Mouse (Mus musculus): Measurements from ENCODE around the gene Hdac7. TPM values are rescaled to one million over a fixed set of nuclear protein-coding genes. Genes with fewer than 3 reads are reported as not detected.

The Hdac7 gene
- total RNA-seq, 1 experiment from 2014 or later, result 30.7 TPM

DNA sequence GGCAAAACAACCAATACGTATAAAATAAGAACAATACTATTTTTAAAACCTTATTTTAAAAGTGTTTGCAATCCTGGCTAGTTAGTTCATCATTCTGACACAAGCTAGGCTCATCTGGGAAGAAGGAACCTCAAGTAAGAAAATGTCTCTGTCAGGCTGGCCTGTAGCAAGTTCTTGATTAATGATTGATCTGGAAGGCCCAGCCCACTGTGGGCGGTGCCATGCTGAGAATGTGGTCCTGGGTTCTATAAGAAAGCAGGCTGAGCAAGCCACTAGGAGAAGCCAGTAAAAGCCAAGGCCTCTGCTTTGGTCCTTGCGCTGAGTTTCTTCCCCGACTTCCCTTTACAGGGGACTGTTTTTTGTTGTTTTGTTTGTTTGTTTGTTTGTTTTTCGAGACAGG, 91.8 kb downstream of the Hdac7 start:
- no peak for ATAC-seq (replicated peaks; ENCODE audit: low read depth, poor library complexity, severe bottlenecking)

DNA sequence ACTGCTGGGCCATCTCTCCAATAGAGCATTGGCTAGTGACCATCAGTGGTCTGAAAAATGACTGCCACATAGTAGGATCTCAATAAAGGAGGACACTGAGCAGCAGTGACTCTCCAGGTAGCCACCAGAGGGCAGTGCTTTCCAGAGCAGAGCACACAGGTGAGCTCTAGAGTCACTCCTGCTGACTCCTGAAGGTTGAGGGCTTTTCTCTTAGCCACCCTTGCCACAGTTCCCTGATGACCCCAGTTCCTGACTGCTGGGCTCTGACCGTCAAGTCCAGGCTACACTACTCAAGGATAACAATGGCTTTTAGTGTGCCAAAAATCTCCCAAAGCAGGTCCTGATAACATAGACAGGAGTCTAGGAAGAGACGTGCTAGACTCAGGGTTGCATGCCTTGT, 92.6 kb downstream of the Hdac7 start:
- no peak for ATAC-seq (replicated peaks; ENCODE audit: low read depth, poor library complexity, severe bottlenecking)

DNA sequence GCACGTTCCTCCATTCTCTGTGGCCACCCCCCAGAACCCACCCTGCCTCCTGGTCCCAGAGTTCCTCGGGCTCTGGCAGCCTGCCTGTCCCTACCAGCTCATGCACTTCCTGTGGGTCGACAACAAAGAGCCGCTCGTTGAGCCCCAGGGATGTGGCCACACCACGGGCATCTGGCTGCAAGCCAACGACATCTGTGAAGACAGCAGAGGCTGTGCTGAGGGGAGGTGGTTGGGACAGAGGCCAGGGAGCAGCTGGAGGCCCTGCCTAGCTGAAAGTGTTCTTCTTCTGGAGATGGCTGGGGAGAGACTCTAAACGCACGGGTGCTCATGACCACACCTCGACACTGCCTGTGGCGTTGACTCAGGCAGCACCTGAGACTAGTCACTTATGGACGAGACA, 93.6 kb downstream of the Hdac7 start:
- peak; percentile 82 for ATAC-seq (replicated peaks; ENCODE audit: low read depth, poor library complexity, severe bottlenecking)

DNA sequence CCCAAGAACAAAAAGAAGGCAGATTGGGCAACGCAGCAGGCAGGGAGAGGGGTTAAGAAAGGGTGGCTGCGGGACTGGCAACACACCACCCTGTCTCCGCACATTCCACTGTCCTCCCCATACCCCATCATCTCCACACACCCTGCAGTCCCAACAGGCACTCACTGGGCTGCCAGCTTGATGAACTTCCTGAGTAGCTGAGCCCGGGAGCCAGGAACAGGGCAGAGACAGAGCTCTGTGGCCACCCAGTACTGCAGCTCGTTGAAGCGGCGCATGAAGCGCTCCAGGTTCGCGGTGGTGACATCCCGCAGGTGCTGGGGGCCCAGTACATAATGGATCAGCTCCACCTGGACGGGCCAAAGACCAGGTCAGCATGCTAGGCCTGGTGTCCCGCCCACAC, 94.5 kb downstream of the Hdac7 start:
- no peak for ATAC-seq (replicated peaks; ENCODE audit: low read depth, poor library complexity, severe bottlenecking)

DNA sequence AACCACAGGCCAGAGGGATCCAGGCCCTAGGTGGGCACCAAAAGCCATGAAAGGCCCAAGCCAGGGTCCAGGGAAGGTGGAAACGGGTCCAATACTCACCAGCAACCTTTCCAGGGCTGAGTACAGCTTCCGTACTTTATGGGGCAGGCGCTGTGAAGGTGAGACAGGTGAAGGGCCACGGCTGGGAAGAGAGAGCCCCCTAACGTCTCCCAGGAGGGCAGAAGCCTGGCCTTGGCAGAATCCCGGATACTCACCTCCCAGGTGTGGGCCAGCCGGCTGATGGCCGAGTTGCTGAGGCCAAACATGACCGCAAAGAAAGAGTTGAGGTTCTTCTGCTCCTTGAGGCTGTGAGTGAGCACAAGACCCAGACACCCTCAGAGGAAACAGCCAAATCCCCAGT, 94.9 kb downstream of the Hdac7 start:
- no peak for ATAC-seq (replicated peaks; ENCODE audit: low read depth, poor library complexity, severe bottlenecking)

DNA sequence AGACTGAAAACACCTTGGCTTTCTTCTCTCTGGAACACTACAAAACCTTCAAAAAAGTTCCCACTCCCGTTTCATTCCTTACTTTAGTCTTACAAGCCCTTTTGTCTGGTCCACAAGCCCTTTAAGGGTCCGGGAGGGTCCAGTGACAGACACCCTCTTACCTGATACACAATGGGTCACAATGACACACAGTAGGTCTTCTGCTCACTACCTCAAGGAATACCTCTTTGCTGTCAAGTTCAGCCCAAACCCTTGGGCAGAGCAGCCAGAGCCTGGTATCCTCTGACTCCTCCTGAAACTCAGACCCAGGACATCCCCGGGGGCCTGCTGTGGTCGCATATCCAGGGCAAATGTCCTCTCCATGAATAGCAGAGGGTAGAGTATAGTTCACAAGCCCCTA, 95.3 kb downstream of the Hdac7 start:
- ATAC-seq (replicated peaks; ENCODE audit: low read depth, poor library complexity, severe bottlenecking), result no peak

DNA sequence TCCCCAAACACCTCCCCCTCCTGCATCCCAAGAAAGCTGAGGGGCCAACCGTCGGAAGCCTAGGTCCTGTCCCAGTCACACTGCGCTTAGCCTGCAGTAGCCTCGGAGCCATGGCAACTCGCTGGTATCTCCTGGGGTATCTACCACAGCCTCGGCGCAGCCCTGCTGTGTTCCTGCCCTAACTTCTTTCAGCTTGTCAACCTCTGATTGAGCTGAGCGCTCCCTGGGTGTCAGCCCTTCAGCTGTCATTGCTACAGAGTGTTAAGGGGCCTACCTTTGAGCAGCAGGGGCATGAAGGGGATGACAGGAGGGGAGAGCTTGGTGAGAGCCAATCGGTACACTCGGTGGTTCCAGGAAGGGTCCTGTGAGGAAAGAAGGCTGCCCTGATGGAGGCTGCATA, 96.0 kb downstream of the Hdac7 start:
- ATAC-seq (replicated peaks; ENCODE audit: low read depth, poor library complexity, severe bottlenecking), result peak; percentile 60

DNA sequence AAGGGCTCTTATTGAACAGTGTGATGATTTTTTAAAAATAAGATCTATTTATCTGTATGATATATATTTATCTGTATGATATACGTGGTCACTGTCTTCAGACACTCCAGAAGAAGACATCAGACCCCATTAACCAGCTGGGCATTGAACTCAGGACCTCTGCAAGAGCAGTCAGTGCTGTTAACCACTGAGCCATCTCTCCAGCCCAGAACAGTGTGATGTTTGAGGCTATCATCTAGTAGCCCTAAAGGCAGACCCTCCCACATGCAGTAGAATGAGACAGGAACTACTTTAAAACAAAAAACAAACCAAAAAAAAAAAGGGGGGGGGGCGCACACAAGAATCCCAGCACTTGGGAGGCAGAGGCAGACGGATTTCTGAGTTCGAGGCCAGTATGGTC, 96.8 kb downstream of the Hdac7 start:
- no peak for ATAC-seq (replicated peaks; ENCODE audit: low read depth, poor library complexity, severe bottlenecking)

DNA sequence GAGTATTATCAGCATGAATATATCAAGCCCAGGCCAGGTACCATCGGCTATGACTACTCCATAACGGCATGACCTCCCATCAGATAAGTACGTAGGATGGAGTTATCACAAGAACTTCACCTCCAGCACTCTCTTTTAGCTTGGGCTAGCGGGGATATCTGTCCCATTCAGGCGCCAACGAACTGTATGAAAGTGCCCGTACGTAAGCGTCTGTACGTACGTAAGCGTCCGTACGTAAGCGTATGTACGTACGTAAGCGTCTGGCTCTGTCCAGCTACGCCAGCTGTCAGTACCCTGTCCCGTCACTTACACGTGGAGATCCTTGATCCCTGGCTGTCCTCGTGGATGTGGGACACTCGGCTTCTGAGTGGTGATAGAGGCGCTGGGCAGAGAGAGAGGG, 97.6 kb downstream of the Hdac7 start:
- ATAC-seq (replicated peaks; ENCODE audit: low read depth, poor library complexity, severe bottlenecking), result no peak

DNA sequence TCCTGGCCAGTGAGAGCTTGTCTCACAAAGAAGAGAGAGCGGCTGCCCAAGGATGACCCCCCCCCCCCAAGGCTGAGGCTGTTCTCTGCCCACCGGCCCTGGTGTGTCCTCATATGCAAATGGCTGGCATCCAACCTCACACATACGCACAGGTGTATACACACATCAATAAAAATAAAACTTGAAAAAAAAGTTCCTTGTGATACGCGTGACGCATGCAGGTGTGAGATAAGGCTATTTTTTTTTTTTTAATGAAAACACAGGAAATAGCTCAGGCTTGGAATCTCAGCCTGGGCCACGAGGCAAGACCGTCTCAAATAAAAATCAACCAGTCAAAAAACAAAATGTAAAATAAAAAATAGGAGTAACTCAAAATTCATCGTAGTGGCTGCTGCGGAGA, 98.0 kb downstream of the Hdac7 start:
- no peak for ATAC-seq (replicated peaks; ENCODE audit: low read depth, poor library complexity, severe bottlenecking)

DNA sequence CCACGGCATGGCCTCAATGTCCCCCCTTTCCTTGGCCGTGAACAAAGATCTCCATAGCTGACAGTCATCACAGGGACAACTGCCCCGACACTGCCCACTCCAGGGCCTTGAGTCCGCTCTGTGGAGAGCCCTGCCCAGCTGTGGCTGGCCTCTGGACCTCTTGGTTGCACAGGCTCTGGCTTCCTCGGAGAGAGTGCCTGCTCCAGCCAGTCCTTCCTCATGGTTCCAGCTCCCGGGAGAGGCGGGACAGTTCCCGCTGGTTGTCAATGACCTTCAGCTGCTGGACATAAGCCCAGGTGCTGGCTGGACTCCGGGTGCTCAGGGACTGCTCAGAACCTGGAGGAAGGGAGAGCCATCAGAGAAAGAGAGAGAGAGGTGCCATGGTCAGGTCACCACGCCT, 99.0 kb downstream of the Hdac7 start:
- ATAC-seq (replicated peaks; ENCODE audit: low read depth, poor library complexity, severe bottlenecking), result no peak

DNA sequence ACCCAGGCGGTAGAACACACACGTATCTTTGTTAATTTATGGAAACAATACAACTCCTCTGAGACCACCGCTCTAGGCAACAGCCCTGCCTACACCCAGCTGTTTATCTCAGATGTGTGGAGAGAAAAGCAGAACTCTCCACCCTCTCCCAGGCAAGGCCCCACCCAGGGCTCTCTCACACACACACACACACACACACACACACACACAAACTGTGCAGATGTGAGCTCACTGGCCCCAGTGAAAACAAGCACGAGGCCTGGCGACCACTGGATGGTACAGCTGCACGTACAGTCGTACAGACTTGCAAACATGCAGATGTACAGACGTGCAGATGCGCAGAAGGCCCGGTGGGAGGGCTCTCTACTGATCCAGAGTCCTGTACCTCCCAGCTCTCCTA, 99.4 kb downstream of the Hdac7 start:
- peak; percentile 65 for ATAC-seq (replicated peaks; ENCODE audit: low read depth, poor library complexity, severe bottlenecking)

DNA sequence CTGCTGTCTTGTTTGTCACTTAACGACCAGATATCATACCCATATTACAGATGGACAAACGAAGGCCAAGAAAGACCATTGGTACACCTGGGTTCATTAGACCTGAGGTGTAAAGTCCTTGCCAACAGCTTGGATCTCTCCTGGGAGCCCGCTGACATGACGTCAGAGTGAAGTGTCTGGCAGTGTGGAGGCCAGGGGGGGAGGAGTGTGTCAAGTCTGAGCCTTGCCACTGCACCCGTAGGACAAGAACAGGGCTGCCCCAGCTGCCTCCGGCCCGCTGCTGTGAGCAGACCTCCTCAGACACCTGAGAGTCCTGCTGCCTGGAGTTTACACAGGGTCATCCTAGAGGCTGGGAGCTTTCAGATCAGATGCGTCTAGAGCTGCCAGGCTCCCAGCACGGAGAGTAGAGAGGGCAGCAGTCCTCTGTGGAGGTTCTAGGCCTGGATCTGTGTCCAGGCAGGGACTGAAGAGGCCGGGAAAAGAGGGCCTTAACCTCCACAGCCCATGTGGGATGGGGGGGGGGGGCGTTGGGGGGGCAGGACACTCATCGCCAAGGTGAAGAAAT, 100.3 kb downstream of the Hdac7 start:
- no peak for ATAC-seq (replicated peaks; ENCODE audit: low read depth, poor library complexity, severe bottlenecking)

DNA sequence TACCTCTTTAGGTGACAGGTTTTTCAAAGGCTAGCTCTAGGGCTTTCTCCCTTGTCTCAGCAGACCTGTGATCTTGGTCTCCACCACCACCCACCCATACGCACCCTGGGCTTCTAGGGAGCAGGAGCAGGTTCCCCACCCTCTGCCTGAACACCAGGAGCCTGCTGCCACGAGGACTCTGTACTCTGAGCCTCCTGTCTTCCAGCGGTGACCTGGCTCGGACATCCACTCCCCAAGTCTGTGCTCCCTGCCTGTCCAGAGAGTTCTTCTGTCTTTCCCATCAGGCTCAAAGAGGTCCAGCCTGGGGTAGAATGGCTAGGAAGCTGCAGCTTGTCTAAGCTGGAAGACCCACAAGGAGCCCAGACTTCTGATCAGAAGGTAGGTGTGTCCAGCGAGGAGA, 101.1 kb downstream of the Hdac7 start:
- ATAC-seq (replicated peaks; ENCODE audit: low read depth, poor library complexity, severe bottlenecking), result no peak

Other genes starting within 250 kb of the Hdac7 start
- 46.8 and 49.2 TPM in 2 replicates for gene Rpap3, start 138.7 kb downstream of the Hdac7 start, total RNA-seq (2017)
- gene Endou, start 113.2 kb downstream of the Hdac7 start, total RNA-seq (2017), result 0.49 and 2.3 TPM in 2 replicates
- 6.1 and 7.5 TPM in 2 replicates for gene Rapgef3, start 76.5 kb downstream of the Hdac7 start, total RNA-seq (2017)
- gene Slc48a1, start 66.0 kb downstream of the Hdac7 start, total RNA-seq (2017), result 55.3 and 57.2 TPM in 2 replicates
- 3.0 and 3.5 TPM in 2 replicates for gene Vdr, start 66.1 kb upstream of the Hdac7 start, total RNA-seq (2017)
- 26.4 and 40.0 TPM in 2 replicates for gene Tmem106c, start 119.7 kb upstream of the Hdac7 start, total RNA-seq (2017)
- gene Col2a1, start 160.2 kb upstream of the Hdac7 start, total RNA-seq (2017), result 0.09 TPM in 1 of 2 replicates, not detected in the other
- 33.3 and 42.2 TPM in 2 replicates for gene Pfkm, start 248.1 kb upstream of the Hdac7 start, total RNA-seq (2017)
- 53.2 and 56.1 TPM in 2 replicates for gene Senp1, start 249.2 kb upstream of the Hdac7 start, total RNA-seq (2017)

All from common myeloid progenitor, adult 5-6 weeks (primary cell).